Mouse (Mus musculus): ENCODE data around the gene Cacna1h. TPM values are rescaled to one million over a fixed set of nuclear protein-coding genes. Genes with fewer than 3 reads are reported as not detected.

The Cacna1h gene
- polyA plus RNA-seq, 1 experiment from 2014 or later, result 0.15 TPM

- Histone ChIP-seq H3K4me2 (ENCODE audit: low read depth, low read length) (no peak overlapping the region), H3K9ac (replicated peaks) (no peak overlapping the region), H3K27me3 (ENCODE audit: insufficient read depth, low read length) (no peaks in the 10 kb centered on the region), H3K36me3 (replicated peaks; ENCODE audit: insufficient read depth, low read length) (no peaks in the 10 kb centered on the region), H3K27ac (ENCODE audit: low read depth) (no peak overlapping the region), H3K4me3 (ENCODE audit: low read depth, low read length) (no peak overlapping the region), H3K4me1 (ENCODE audit: insufficient read depth) (no peaks in the 10 kb centered on the region), H3K9me3 (ENCODE audit: low read length) (no peaks in the 10 kb centered on the region)
- DNase-seq (no peak), ATAC-seq (no peak)
- TF ChIP-seq CTCF (IDR thresholded peaks at IDR 0.05; ENCODE audit: low read depth) (no peak), EP300 (IDR thresholded peaks at IDR 0.05; ENCODE audit: low read depth) (no peak)
- 76% methylated on average over 4 of the region's 4 CpGs for WGBS (ENCODE audit: insufficient replicate concordance)
Observed at GRCm38 (mm10) chr17:25394526-25394925, 39.1 kb downstream of the Cacna1h start.

GRCm38 (mm10) chr17:25374011-25374410 is 59.6 kb downstream of the Cacna1h start:
- H3K27ac ChIP-seq (ENCODE audit: low read depth), result no peak overlapping the region
- no peaks in the 10 kb centered on the region for H3K9me3 ChIP-seq (ENCODE audit: low read length)
- no peak for DNase-seq
- no peak for TF ChIP-seq EP300 (IDR thresholded peaks at IDR 0.05; ENCODE audit: low read depth)
- peak; percentile 24 for TF ChIP-seq CTCF (IDR thresholded peaks at IDR 0.05; ENCODE audit: low read depth)
- no peaks in the 10 kb centered on the region for H3K36me3 ChIP-seq (replicated peaks; ENCODE audit: insufficient read depth, low read length)
- H3K27me3 ChIP-seq (ENCODE audit: insufficient read depth, low read length), result no peaks in the 10 kb centered on the region
- H3K4me2 ChIP-seq (ENCODE audit: low read depth, low read length), result no peak overlapping the region
- H3K4me3 ChIP-seq (ENCODE audit: low read depth, low read length), result no peak overlapping the region
- WGBS (ENCODE audit: insufficient replicate concordance), result 49% methylated on average over 9 of the region's 9 CpGs
- no peak overlapping the region for H3K9ac ChIP-seq (replicated peaks)
- ATAC-seq, result no peak
- H3K4me1 ChIP-seq (ENCODE audit: insufficient read depth), result peaks cover 6% of the 10 kb centered on the region; the same call in 1 of the 2 replicates

GRCm38 (mm10) chr17:25372491-25372890 is 61.1 kb downstream of the Cacna1h start:
- no peak for TF ChIP-seq CTCF (IDR thresholded peaks at IDR 0.05; ENCODE audit: low read depth)
- TF ChIP-seq EP300 (IDR thresholded peaks at IDR 0.05; ENCODE audit: low read depth), result no peak
- no peak overlapping the region for H3K27ac ChIP-seq (ENCODE audit: low read depth)
- no peak overlapping the region for H3K4me3 ChIP-seq (ENCODE audit: low read depth, low read length)
- H3K36me3 ChIP-seq (replicated peaks; ENCODE audit: insufficient read depth, low read length), result no peaks in the 10 kb centered on the region
- DNase-seq, result peak; percentile 40
- no peak overlapping the region for H3K4me2 ChIP-seq (ENCODE audit: low read depth, low read length)
- ATAC-seq, result peak; percentile 94
- no peak overlapping the region for H3K9ac ChIP-seq (replicated peaks)
- H3K4me1 ChIP-seq (ENCODE audit: insufficient read depth), result peaks cover 6% of the 10 kb centered on the region; the same call in 1 of the 2 replicates
- H3K27me3 ChIP-seq (ENCODE audit: insufficient read depth, low read length), result no peaks in the 10 kb centered on the region
- WGBS (ENCODE audit: insufficient replicate concordance), result 51% methylated on average over 8 of the region's 8 CpGs
- no peaks in the 10 kb centered on the region for H3K9me3 ChIP-seq (ENCODE audit: low read length)

GRCm38 (mm10) chr17:25368973-25369372 is 64.6 kb downstream of the Cacna1h start, which contains the start of gene Tpsg1:
Gene Tpsg1 (plus strand): TSS chr17:25369273.
- Histone ChIP-seq H3K27me3 (ENCODE audit: insufficient read depth, low read length) (no peaks in the 10 kb centered on the region), H3K27ac (ENCODE audit: low read depth) (no peak within 1 kb of the TSS), H3K9ac (replicated peaks) (no peak within 1 kb of the TSS), H3K4me3 (ENCODE audit: low read depth, low read length) (no peak within 1 kb of the TSS), H3K9me3 (ENCODE audit: low read length) (no peaks in the 10 kb centered on the region), H3K4me1 (ENCODE audit: insufficient read depth) (peaks cover 6% of the 10 kb centered on the region; the same call in 1 of the 2 replicates), H3K4me2 (ENCODE audit: low read depth, low read length) (no peak within 1 kb of the TSS), H3K36me3 (replicated peaks; ENCODE audit: insufficient read depth, low read length) (no peaks in the 10 kb centered on the region)
- ATAC-seq, result no peak
- WGBS (ENCODE audit: insufficient replicate concordance), result 61% methylated on average over 3 of the region's 3 CpGs
- TF ChIP-seq CTCF (IDR thresholded peaks at IDR 0.05; ENCODE audit: low read depth) (no peak), EP300 (IDR thresholded peaks at IDR 0.05; ENCODE audit: low read depth) (no peak)
- no peak for DNase-seq

- no peak within 1 kb of the TSS for H3K27ac ChIP-seq (ENCODE audit: low read depth)
- TF ChIP-seq CTCF (IDR thresholded peaks at IDR 0.05; ENCODE audit: low read depth), result no peak
- no peaks in the 10 kb centered on the region for H3K36me3 ChIP-seq (replicated peaks; ENCODE audit: insufficient read depth, low read length)
- H3K27me3 ChIP-seq (ENCODE audit: insufficient read depth, low read length), result no peaks in the 10 kb centered on the region
- no peak for DNase-seq
- H3K4me3 ChIP-seq (ENCODE audit: low read depth, low read length), result no peak within 1 kb of the TSS
- WGBS (ENCODE audit: insufficient replicate concordance), result 52% methylated on average over 2 of the region's 2 CpGs
- H3K4me2 ChIP-seq (ENCODE audit: low read depth, low read length), result no peak within 1 kb of the TSS
- H3K9me3 ChIP-seq (ENCODE audit: low read length), result no peaks in the 10 kb centered on the region
- H3K4me1 ChIP-seq (ENCODE audit: insufficient read depth), result 0 out of 2 replicates have a peak, but pooled peaks cover 2% of the 10 kb centered on the region
- H3K9ac ChIP-seq (replicated peaks), result no peak within 1 kb of the TSS
- ATAC-seq, result no peak
Observed at GRCm38 (mm10) chr17:25366005-25366404, 67.6 kb downstream of the Cacna1h start, which contains the start of gene Tpsb2. Gene Tpsb2 (plus strand): TSS chr17:25366305.

GRCm38 (mm10) chr17:25363726-25364125 is 69.9 kb downstream of the Cacna1h start:
- TF ChIP-seq EP300 (IDR thresholded peaks at IDR 0.05; ENCODE audit: low read depth), result no peak
- TF ChIP-seq CTCF (IDR thresholded peaks at IDR 0.05; ENCODE audit: low read depth), result peak; percentile 90
- H3K36me3 ChIP-seq (replicated peaks; ENCODE audit: insufficient read depth, low read length), result no peaks in the 10 kb centered on the region
- ATAC-seq, result peak; percentile 40; the same call in 1 of the 2 replicates
- H3K4me2 ChIP-seq (ENCODE audit: low read depth, low read length), result no peak overlapping the region
- H3K27me3 ChIP-seq (ENCODE audit: insufficient read depth, low read length), result no peaks in the 10 kb centered on the region
- H3K4me3 ChIP-seq (ENCODE audit: low read depth, low read length), result no peak overlapping the region
- peak; percentile 75 for DNase-seq
- no peaks in the 10 kb centered on the region for H3K4me1 ChIP-seq (ENCODE audit: insufficient read depth)
- no peak overlapping the region for H3K9ac ChIP-seq (replicated peaks)
- WGBS (ENCODE audit: insufficient replicate concordance), result 0% methylated on average over 1 of the region's 1 CpGs
- no peaks in the 10 kb centered on the region for H3K9me3 ChIP-seq (ENCODE audit: low read length)
- H3K27ac ChIP-seq (ENCODE audit: low read depth), result no peak overlapping the region

- no peak for TF ChIP-seq EP300 (IDR thresholded peaks at IDR 0.05; ENCODE audit: low read depth)
- TF ChIP-seq CTCF (IDR thresholded peaks at IDR 0.05; ENCODE audit: low read depth), result no peak
- ATAC-seq, result no peak
- H3K9ac ChIP-seq (replicated peaks), result no peak overlapping the region
- DNase-seq, result no peak
- H3K4me2 ChIP-seq (ENCODE audit: low read depth, low read length), result no peak overlapping the region
- no peaks in the 10 kb centered on the region for H3K9me3 ChIP-seq (ENCODE audit: low read length)
- no peak overlapping the region for H3K27ac ChIP-seq (ENCODE audit: low read depth)
- 53% methylated on average over 2 of the region's 2 CpGs for WGBS (ENCODE audit: insufficient replicate concordance)
- no peaks in the 10 kb centered on the region for H3K27me3 ChIP-seq (ENCODE audit: insufficient read depth, low read length)
- H3K4me1 ChIP-seq (ENCODE audit: insufficient read depth), result no peaks in the 10 kb centered on the region
- H3K36me3 ChIP-seq (replicated peaks; ENCODE audit: insufficient read depth, low read length), result no peaks in the 10 kb centered on the region
- no peak overlapping the region for H3K4me3 ChIP-seq (ENCODE audit: low read depth, low read length)
Observed at GRCm38 (mm10) chr17:25361291-25361690, 72.3 kb downstream of the Cacna1h start.

Measured in liver, postnatal 0 days (tissue).